Mouse (Mus musculus) thymus, postnatal 36 days (tissue): ENCODE data around the gene Krtap5-3.
"Not testable (repeated sequence)": the region's sequence is repeated elsewhere in the genome, so short reads cannot be mapped to it uniquely, and the experiment has no call there.

Experiments used
- DNase-seq, 2 experiments: peaks; one replicate each; pipeline ENCODE4 v3.0.0; 2022; ENCODE audit warnings: mixed read lengths in 2 of 2

The Krtap5-3 gene

DNA sequence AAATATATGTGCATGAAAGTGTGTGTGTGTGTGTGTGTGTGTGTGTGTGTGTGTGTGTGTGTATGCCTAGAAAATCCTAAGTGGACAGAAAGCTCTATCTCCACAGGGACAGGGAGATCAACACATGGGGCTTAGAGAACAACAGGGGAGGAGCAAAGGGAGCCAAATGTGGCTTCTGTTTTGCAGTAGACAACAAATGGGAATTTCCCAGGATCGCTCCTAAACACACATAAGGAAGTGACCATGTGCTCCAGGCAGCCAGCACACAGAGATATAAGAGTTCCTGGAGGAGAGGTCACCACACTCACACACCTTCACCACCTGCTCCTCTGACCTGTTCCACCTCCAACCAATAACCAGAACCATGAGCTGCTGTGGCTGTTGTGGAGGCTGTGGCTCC, at the start of gene Krtap5-3:
TSS of gene Krtap5-3 (plus strand) at position 301 of the 400 bp plus-strand sequence.
- DNase-seq: no peak

DNA sequence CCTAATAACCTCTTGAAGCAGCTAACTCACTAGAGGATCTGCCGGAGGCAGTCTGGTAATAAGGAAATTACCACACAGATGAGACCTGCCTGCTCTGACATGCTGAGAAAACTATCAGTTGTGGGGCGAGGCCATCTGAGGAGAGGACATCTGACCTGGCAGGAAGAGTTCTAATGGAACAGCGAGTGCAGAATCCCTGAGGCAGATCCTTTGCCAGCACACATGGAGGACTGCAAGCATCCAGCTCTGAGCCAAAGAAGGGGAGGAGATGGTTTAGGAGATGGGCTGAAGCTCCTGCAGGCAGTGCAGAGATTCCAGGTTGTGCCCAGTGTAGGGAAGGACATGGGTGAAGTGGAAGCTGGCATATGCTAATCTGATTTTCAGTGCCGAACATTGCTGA, 49.0 kb upstream of the Krtap5-3 start:
- no peak for DNase-seq

DNA sequence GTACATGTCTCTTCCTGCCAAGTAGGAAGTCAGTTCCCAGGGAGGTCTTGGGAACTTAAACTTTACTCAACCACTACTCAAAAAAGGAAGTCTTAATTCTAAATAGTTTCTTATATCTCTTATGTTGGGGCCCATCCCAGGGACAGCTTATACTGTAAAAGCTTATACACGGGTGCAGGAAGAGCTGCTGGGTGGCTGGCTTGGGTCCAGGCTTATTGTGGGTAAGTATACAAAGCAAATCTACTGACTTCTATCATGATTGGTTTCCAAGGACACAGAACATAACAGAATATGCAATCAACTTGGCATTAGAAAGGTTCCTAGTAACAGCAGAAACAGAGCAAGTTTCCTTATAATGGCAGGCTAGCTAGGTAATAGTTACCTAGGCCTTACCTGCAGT, 45.9 kb upstream of the Krtap5-3 start:
- DNase-seq: no peak

DNA sequence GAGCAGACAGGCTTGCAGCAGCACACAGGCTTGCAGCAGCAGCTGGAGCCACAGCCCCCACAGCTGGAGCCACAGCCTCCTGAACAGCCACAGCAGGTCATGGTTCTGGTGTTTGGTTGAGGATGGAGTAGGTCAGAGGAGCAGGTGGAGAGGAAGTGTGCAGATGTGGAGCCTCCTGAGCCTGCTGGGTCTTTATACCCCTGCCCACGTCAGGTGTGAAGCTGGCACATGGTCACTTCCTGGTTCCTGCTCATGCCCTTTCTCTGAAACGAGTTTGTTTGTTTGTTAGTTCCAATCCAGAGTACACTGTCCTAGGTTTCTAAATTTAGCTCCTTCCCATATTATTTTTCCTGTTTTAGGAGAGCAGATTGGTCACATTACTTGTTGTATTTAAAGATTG, 44.2 kb upstream of the Krtap5-3 start, which contains the start of gene Gm29735:
TSS of gene Gm29735 (minus strand) at position 101 of the 400 bp plus-strand sequence.
- DNase-seq: not testable (repeated sequence)

DNA sequence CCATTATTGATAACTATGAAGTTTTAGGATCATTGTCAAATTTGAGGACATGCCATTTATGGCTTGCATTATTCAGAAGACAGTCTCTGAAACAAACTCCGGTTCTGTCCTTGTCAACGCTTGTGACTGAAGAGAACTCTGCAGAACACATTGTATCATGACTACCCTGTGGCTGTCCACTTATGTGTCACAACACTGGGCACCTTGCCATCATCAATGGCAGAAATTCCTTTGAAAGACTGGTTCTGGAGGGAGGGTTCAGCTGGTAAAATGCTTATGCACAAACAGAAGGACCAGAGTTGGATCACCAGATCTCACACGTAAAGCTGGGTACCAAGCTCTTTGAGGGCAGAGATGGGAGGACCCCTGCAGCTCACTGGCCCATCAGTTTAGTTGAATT, 41.8 kb upstream of the Krtap5-3 start:
- no peak for DNase-seq

DNA sequence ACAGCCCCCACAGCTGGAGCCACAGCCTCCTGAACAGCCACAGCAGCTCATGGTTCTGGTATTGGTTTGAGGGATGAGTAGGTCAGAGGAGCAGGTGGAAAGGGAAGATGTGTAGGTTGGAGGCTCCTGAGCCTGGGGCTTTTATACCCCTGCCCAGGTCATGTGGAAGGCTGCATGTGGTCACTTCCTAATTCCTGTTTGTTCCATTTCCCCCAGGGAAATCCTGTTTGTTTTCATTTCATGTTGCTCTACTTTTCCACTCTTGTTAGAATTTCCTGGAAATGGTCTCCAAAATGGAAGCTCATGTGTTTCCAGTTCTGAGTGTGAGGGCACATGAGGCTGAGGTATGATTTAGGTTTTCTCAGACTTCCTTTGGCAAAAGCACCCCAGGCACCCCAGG, 35.5 kb upstream of the Krtap5-3 start, which contains the start of gene Gm4553:
TSS of gene Gm4553 (minus strand) at position 101 of the 400 bp plus-strand sequence.
- not testable (repeated sequence) for DNase-seq

DNA sequence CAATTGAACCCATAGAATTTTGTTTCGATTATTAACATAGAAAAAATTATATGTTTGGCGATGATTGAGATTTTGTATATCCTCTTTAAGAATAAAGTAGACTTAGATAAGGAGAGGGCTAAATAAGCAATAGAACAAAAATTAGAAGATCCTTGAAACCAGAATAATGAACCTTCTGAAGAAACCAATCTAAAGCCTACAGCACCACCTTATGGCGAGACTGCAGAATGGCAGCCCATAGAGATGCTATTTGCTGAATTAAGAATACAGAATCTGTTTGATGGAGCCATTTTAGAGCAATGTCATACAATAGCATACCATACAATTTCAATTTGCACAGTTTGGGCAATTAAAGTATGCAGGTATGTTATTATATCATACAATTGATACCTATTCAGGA, 31.3 kb upstream of the Krtap5-3 start:
- DNase-seq: no peak

DNA sequence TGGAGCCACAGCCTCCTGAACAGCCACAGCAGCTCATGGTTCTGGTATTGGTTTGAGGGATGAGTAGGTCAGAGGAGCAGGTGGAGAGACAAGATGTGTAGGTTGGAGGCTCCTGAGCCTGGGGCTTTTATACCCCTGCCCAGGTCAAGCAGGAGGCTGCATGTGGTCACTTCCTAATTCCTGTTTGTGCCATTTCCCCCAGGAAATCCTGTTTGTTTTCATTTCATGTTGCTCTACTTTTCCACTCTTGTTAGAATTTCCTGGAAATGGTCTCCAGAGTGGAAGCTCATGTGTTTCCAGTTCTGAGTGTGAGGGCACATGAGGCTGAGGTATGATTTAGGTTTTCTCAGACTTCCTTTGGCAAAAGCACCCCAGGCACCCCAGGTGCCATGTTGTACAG, 25.3 kb upstream of the Krtap5-3 start, which contains the start of gene Krtap5-2:
TSS of gene Krtap5-2 (minus strand) at position 101 of the 400 bp plus-strand sequence.
- DNase-seq: not testable (repeated sequence)

DNA sequence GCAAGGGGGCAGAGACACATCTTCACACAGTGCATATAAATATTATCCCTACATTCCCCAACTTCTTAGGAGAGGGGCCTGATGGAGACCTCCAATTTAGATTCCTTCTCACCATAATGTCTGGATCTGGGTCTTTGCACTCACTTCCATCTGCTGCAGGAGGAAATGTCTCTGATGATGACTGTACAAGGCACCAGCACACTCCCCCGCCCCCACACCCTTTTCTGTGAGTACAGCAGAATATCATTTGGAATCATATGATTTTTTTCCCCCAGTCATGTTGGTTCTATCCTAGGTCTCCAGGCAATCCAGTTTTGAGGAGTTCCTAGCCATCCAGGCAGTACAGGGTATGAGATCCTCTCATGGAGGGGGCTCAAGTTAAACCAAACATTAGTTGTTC, 22.5 kb upstream of the Krtap5-3 start:
- DNase-seq: no peak

DNA sequence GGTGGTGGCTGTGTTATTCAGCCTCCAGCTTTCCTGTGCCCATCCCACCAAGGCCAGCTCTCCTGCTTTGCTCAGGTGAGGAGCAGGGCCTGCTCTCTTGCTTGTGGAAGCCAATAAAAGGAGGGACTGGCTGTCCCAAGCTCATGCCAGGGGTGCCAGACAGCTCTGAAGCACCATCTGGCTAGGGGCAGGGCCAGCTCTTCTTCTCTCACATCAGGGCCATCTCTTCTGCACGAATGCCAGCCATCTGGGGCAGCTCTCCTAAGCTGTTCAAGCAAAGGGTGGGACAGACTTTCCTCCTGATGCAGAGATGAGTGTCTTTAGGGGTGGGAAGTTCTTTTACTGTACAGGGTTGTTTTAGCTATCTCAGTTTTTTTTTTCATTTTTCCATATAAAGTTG, 20.1 kb upstream of the Krtap5-3 start:
- DNase-seq: no peak

DNA sequence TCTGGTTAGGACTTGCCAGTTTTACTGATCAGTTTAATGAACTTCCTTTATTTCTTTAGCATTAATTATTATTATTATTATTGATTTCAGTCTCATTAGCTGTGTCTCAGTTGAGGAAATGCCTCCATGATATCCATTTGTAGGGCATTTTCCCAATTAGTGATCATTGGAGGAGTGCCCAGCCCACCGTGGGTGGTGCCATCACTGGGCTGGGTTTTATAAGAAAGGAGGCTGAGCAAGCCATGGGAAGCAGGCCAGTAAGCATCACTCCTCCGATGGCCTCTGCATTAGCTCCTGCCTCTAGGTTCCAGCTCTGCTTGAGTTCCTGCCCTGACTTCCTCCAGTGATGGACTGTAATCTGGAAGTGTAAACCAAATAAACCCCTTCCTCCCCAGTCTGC, 13.0 kb upstream of the Krtap5-3 start:
- no peak for DNase-seq

DNA sequence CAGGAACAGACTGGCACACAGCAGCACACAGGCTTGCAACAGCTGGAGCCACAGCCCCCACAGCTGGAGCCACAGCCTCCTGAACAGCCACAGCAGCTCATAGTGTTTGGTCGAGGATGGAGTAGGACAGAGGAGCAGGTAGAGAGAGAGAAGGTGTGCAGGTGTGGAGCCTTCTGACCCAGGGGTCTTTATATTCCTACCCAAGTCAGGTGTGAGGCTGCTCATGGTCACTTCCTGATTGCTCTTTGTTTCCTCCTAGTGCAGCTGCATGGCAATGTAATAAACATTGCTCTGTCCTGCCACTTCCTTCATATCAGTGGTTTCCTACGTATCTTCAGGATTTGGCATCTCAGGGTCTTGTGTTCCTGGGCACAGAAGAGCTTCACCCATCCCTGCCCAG, 10.9 kb upstream of the Krtap5-3 start, which contains the start of gene Gm10153:
TSS of gene Gm10153 (minus strand) at position 101 of the 400 bp plus-strand sequence.
- DNase-seq: no peak

DNA sequence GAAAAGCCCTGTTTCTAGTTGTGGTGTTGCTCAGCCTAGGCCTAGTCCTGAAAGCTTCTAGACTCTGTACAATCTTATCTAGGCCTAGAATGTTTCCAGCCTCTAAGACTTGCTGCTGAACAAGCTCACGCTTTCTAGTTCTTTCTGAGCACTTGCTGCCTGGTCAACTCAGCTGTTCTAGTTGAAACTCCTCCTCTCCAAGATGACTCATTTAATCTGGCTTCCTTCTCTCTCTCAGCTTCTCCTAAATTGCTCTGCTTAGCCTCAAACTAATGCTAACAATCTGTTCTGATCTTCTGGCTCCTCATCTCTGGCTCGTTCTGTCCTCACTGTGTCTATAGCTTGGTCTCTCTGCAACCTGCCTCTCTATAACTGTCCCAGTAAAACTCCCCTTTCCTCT, 2.4 kb upstream of the Krtap5-3 start:
- DNase-seq: no peak

DNA sequence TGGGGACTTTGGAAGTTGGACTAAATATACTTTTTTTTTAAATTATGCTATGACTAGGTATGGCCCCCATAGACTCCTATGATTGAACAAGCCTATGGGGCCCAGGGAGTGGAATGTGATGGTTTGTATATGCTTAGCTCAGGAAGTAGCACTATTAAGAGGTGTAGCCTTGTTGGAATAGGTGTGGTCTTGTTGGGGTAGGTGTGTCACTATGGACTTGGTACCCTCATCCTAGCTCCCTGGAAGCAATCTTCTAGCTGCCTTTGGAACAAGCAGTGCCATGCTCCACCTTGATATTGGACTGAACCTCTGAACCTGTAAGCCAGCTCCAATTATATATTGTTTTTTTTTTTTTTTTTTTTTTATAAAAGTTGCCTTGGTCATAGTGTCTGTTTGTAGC, 4.3 kb downstream of the Krtap5-3 start:
- DNase-seq: no peak

DNA sequence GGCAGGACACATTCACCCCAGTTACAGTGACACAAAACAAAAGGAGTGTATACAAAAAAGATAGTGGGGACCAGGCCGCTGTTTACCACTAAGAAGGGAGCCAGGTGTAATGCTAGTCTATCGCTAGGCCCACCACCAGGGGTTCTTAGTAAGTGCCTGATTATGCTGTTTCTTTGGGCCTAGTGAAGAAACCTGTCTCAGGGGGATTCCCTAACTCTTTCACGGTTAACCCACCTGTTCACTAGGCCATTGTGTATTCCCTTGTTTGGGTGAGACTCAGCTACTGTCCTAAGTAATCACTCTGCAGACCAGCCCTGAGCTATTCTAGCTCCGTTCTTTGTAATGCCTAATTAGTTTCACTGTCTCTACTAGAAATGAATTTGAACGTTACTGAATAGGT, 5.7 kb downstream of the Krtap5-3 start:
- not testable (repeated sequence) for DNase-seq

DNA sequence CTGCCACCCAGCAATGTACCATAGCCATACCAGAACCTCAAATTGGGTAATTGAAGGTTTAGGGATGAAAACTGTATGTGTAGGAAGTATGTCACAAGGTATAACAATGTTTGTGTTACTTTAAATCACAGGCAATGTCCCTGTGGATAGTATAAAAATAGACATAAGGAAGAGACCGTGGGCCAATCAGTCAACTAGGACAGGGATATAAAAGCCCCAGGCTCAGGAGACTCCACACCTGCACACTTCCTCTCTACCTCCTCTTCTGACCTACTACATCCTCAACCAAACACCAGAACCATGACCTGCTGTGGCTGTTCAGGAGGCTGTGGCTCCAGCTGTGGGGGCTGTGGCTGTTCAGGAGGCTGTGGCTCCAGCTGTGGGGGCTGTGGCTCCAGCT, 10.4 kb downstream of the Krtap5-3 start, which contains the start of gene Gm7579:
TSS of gene Gm7579 (plus strand) at position 301 of the 400 bp plus-strand sequence.
- no peak for DNase-seq

DNA sequence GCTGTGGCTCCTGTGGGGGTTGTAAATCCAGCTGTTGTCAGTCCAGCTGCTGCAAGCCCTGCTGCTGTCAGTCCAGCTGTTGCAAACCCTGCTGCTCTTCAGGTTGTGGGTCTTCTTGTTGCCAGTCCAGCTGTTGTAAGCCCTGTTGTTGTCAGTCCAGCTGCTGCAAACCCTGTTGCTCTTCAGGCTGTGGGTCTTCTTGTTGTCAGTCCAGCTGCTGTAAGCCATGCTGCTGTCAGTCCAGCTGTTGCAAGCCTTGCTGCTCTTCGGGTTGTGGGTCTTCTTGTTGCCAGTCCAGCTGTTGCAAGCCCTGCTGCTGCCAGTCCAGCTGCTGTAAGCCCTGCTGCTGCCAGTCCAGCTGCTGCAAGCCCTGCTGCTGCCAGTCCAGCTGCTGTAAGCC, 11.0 kb downstream of the Krtap5-3 start:
- DNase-seq: not testable (repeated sequence)

DNA sequence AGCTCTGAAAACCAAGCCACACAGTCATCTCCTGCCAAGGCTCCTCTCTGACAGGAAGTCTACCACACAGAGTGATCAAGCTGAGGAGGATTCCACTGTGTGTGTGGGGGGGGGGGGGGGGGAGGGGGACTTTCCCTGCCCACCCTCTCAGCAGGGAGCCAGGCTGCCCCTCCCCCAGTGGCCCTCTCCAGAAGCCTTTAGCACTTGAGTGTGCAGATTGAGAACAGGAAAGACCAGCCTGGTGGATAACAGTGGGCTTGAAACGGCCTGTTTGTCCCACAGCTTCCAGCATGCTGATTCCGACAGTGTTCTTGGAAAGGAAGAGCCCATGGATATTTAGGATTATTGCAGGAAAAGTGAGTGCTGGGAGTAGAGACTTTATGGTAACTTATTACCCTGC, 23.4 kb downstream of the Krtap5-3 start:
- DNase-seq: no peak

DNA sequence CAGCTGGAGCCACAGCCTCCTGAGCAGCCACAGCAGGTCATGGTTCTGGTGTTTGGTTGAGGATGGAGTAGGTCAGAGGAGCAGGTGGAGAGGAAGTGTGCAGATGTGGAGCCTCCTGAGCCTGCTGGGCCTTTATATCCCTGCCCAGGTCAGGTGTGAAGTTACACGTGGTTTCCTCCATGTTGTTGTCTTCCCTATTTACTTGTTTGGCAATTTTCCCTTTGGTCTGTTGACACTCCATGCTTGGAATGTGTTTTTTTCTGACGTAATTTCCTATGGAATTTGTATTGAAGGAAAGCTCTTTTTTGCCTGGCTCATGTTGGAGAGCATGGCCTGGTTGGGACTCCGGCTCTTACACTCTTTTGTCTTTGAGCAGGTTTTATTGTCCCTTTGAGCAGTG, 28.7 kb downstream of the Krtap5-3 start, which contains the start of gene Krtap5-5:
TSS of gene Krtap5-5 (minus strand) at position 101 of the 400 bp plus-strand sequence.
- DNase-seq: not testable (repeated sequence)

DNA sequence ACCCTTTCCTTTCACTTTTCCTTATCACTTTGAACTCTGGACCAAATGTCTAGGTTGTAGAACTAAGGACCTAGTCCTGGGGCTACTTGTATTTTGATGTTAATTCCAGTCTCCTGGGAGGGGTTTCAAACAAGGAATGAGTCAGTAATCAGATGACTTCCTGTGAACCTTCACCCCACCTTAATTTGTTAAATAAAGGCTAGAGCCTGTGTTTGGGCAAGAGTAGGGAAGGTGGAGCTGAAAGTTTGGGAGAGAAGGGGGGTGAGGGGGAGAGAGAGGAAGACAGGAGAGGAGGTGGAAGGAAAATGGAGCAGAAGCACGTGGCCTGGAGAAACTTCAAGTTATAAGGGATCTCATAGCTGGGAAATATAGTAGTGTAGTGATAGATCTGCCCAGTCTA, 30.4 kb downstream of the Krtap5-3 start:
- no peak for DNase-seq

DNA sequence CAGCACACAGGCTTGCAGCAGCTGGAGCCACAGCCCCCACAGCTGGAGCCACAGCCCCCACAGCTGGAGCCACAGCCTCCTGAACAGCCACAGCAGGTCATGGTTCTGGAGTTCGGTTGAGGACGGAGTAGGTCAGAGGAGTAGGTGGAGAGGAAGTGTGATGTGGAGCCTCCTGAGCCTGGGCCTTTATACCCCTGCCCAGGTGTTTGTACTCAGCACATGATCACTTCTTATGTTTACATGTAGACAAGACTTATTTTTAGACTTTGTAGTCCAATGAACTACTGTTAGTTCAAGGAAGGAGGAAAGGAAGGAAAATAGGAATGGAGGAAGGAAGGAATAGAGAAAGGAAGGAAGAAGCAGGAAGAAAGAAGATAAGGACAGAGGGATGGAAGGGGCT, 39.8 kb downstream of the Krtap5-3 start, which contains the start of gene Gm40460:
TSS of gene Gm40460 (minus strand) at position 101 of the 400 bp plus-strand sequence.
- no peak for DNase-seq

DNA sequence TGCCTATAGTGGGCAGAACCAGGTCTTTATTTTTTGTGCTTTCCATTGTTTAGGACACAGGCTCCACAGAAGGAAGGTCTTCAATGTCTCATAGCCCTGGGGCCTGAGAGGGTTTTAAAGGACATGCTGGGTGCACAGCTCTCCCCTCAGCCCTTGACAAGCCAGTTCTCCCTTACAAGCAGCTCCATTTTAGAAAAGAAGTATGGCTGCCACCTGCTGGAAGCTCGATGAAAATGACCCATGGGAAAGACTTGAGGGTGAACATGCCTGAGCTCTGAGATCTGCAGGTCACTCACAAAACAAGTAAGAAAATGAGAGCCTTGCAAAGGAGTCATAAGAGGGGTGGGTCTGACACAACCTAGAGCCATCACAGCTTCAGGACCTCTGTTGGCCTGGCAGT, 48.7 kb downstream of the Krtap5-3 start:
- DNase-seq: no peak
